Mouse (Mus musculus): ENCODE measurements around the gene Psg16. TPM values are rescaled to one million over a fixed set of nuclear protein-coding genes. Genes with fewer than 3 reads are reported as not detected.

The Psg16 gene
- polyA plus RNA-seq, 2 experiments from 2014 or later: 0.13 to 1.4 TPM

DNA sequence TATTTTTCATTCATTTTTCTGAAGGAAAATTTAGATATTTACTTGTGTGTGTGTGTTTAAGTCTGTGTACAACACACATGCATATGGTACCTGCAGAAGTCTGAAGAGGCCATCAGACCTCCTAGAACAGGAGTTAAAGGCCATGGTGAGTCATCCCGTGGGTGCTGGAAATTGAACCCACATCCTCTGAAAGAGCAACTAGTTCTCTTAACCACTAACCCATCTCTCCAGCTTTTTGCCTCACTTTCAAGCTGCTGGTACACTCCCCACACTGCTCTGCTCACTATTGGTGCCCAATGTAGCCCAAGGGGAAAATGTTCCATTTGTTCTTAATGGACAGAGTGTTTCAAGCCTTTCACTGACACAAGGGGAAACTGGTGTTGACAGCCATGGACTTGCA, 61.5 kb downstream of the Psg16 start:
- peak; percentile 73 for ATAC-seq

DNA sequence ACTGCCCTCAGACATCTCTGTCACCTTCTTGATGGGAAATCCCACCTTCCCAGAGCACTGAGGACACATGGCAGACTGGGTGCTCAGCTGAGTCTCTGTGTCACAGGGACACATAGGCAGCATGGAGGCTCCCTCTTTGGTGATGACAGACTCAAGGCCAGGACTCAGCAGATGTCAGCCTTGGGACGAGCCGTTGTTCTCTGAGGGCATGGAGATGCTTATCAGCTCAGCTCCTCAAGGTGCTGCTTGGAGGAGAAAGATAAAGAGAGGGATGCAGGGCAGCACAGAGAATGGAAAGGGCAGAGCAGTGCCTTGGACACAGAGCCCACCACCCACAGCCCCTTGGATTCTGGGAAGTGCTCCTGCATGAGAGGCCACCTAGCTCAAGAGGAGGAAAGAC, 76.1 kb downstream of the Psg16 start, which contains the start of gene Ceacam3:
Ceacam3 (plus strand) TSS at position 352 of the 400 bp plus-strand sequence.
- ATAC-seq: no peak

GRCm38 (mm10) chr7:17155634-17156033, 81.8 kb downstream of the Psg16 start:
- peak; percentile 74 for ATAC-seq

GRCm38 (mm10) chr7:17156885-17157677, 83.2 kb downstream of the Psg16 start:
- peak; percentile 91 for ATAC-seq

DNA sequence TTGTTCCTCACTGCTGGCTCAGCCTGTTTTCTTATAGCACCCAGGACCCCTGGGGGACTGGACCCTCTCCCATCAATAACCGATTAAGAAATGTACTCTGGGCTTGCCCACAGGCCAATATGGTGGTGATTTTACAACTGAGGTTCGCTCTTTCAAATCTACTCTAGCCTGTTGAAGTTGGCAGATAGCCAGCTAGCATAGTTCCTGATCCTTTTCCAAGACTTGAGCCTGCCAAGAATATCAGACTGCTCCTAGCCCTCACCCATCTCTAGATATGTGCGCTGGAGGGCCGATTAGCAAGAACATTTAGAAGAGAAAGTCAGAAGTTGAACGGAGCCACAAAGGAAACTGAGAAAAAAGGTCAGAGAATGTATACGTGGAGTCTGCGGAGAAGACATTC, 85.2 kb downstream of the Psg16 start:
- no peak for ATAC-seq

DNA sequence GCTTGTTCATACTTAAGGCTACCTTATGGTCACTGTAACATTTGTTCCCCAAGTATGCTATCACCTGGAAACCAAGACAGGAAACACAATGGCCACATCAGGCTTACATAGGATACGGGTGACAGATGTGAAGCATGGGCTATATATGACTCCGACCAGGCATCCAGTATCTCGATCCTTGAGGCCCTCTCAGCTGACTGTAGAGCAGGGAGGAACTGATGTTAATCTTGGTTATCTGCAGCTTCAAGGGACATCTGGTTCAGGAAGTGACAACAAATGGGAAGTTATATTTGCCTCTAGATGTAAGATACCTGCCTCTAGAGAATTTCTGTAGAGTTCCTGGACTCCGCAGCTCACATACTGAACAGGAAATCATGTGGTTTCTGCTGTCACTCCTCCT, 98.0 kb downstream of the Psg16 start:
- ATAC-seq: no peak

Other genes starting within 250 kb of the Psg16 start
- 10 to 100 TPM; 57.3 to 60.0 TPM for gene Prkd2, start 231.1 kb upstream of the Psg16 start, polyA plus RNA-seq (2017; shearing (Covaris generic))
- not detected for gene Dact3, start 198.7 kb upstream of the Psg16 start, polyA plus RNA-seq (2017; shearing (Covaris generic))
- not detected for gene Gng8, start 182.3 kb upstream of the Psg16 start, polyA plus RNA-seq (2017; shearing (Covaris generic))
- 10 to 100 TPM in 1 of 2 experiments, 1 to 10 TPM in 1; 7.9 to 10.2 TPM for gene Ptgir, start 167.6 kb upstream of the Psg16 start, polyA plus RNA-seq (2017; shearing (Covaris generic))
- gene Calm3, start 149.9 kb upstream of the Psg16 start, polyA plus RNA-seq (2017; shearing (Covaris generic)): 100 to 1,000 TPM in 1 of 2 experiments, 10 to 100 TPM in 1; 48.5 to 103 TPM
- not detected for gene Pnmal2, start 129.4 kb upstream of the Psg16 start, polyA plus RNA-seq (2017; shearing (Covaris generic))
- gene Pnmal1, start 114.4 kb upstream of the Psg16 start, polyA plus RNA-seq (2017; shearing (Covaris generic)): not detected
- gene Gm42372, start 91.0 kb upstream of the Psg16 start, polyA plus RNA-seq (2017; shearing (Covaris generic)): 1 to 10 TPM; 4.8 to 4.9 TPM
- under 1 TPM in 1 of 2 experiments, not detected in 1; 0.20 TPM for gene Ccdc8, start 81.3 kb upstream of the Psg16 start, polyA plus RNA-seq (2017; shearing (Covaris generic))
- 10 to 100 TPM; 56.6 to 76.0 TPM for gene Ppp5c, start 46.1 kb upstream of the Psg16 start, polyA plus RNA-seq (2017; shearing (Covaris generic))
- gene Hif3a, start 11.6 kb upstream of the Psg16 start, polyA plus RNA-seq (2017; shearing (Covaris generic)): under 1 TPM; 0.60 to 0.91 TPM
- gene Ceacam3, start 76.2 kb downstream of the Psg16 start, polyA plus RNA-seq (2017; shearing (Covaris generic)): not detected
- not detected for gene Psg29, start 129.4 kb downstream of the Psg16 start, polyA plus RNA-seq (2017; shearing (Covaris generic))

Data from CD4-positive, CD25-positive, alpha-beta regulatory T cell, adult 4 months (primary cell).